Comparison of ENCODE assay signal across 27 mouse cellular contexts in genomic region chr4:111838882-111839281, GRCm38 (mm10).
"Had no signal": no experiment of that assay in that cellular context is flagged by ENCODE, and none has a peak within 500 bp of the region (broad histone marks: within the 10 kb centered on the region; RNA-seq: fewer than 3 reads in every experiment).

No protein-coding gene starts in this region.

- H3K9ac ChIP-seq: embryonic facial prominence, embryonic 12.5 days; embryonic facial prominence, embryonic 13.5 days; embryonic facial prominence, embryonic 15.5 days; forebrain, embryonic 12.5 days; forebrain, embryonic 13.5 days; forebrain, embryonic 15.5 days; forebrain, postnatal 0 days had no signal

- DNase-seq: cerebellum, adult 9-10 months; cerebellum, adult 9-11 months; cerebellum, postnatal 10 days; cerebellum, postnatal 14 days; cerebellum, postnatal 25 days; cerebellum, postnatal 36 days; embryo, embryonic 11 days; forebrain, postnatal 0 days; gastrocnemius, adult 2 months; gastrocnemius, postnatal 10 days; gastrocnemius, postnatal 14 days; gastrocnemius, postnatal 25 days; gastrocnemius, postnatal 36 days; heart, adult 11 months; heart, adult 18-20 months; heart, adult 2 months had no signal

- H3K27ac ChIP-seq: embryonic facial prominence, embryonic 10.5 days; embryonic facial prominence, embryonic 12.5 days; embryonic facial prominence, embryonic 13.5 days; embryonic facial prominence, embryonic 15.5 days; forebrain, embryonic 10.5 days; forebrain, embryonic 12.5 days; forebrain, embryonic 13.5 days; forebrain, embryonic 15.5 days; gastrocnemius, adult 2 months; heart, adult 2 months had no signal

- H3K4me3 ChIP-seq: embryonic facial prominence, embryonic 10.5 days; embryonic facial prominence, embryonic 12.5 days; embryonic facial prominence, embryonic 13.5 days; embryonic facial prominence, embryonic 15.5 days; erythroblast, embryonic 14.5 days; forebrain, embryonic 10.5 days; forebrain, embryonic 12.5 days; forebrain, embryonic 13.5 days; forebrain, embryonic 15.5 days; gastrocnemius, adult 2 months; heart, adult 2 months had no signal

- H3K36me3 ChIP-seq: embryonic facial prominence, embryonic 10.5 days; embryonic facial prominence, embryonic 12.5 days; embryonic facial prominence, embryonic 13.5 days; embryonic facial prominence, embryonic 15.5 days; forebrain, embryonic 10.5 days; forebrain, embryonic 12.5 days; forebrain, embryonic 15.5 days had no signal

- H3K4me1 ChIP-seq: embryonic facial prominence, embryonic 10.5 days; embryonic facial prominence, embryonic 12.5 days; embryonic facial prominence, embryonic 13.5 days; embryonic facial prominence, embryonic 15.5 days; forebrain, embryonic 10.5 days; forebrain, embryonic 12.5 days; forebrain, embryonic 13.5 days; forebrain, embryonic 15.5 days had no signal

- H3K9me3 ChIP-seq: embryonic facial prominence, embryonic 10.5 days; embryonic facial prominence, embryonic 12.5 days; embryonic facial prominence, embryonic 13.5 days; embryonic facial prominence, embryonic 15.5 days; forebrain, embryonic 10.5 days; forebrain, embryonic 12.5 days; forebrain, embryonic 13.5 days; forebrain, embryonic 15.5 days had no signal

- H3K27me3 ChIP-seq: embryonic facial prominence, embryonic 12.5 days; embryonic facial prominence, embryonic 13.5 days; embryonic facial prominence, embryonic 15.5 days; forebrain, embryonic 12.5 days; forebrain, embryonic 13.5 days; forebrain, embryonic 15.5 days had no signal

- H3K4me2 ChIP-seq: embryonic facial prominence, embryonic 12.5 days; embryonic facial prominence, embryonic 13.5 days; embryonic facial prominence, embryonic 15.5 days; forebrain, embryonic 12.5 days; forebrain, embryonic 13.5 days; forebrain, embryonic 15.5 days had no signal

- ATAC-seq: forebrain, embryonic 13.5 days; forebrain, embryonic 14.5 days; forebrain, embryonic 15.5 days; forebrain, embryonic 16.5 days; forebrain, postnatal 0 days had no signal
